Mouse (Mus musculus) heart, embryonic 14.5 days (tissue): ENCODE results near the gene Mpdz. TPM values are rescaled to one million over a fixed set of nuclear protein-coding genes. Genes with fewer than 3 reads are reported as not detected.

Experiments used
- ATAC-seq: fragments of 200-750 bp; cut with Nextera tagmentation; 2 replicates; pipeline ENCODE4 v1.8.0; 2017; ENCODE audit warnings: low read depth, moderate TSS enrichment; ENCODE audit not compliant: insufficient number of reproducible peaks, insufficient read depth, low FRiP score
- H3K27ac ChIP-seq, 2 experiments: fragments of 200-500 bp in 1 of 2; fragments of 300-500 bp in 1 of 2; sonication (generic) in 1 of 2; replicated peaks in 1 of 2; 2 replicates each; pipeline ENCODE4 v1.5.1; 2012 to 2014; ENCODE audit warnings: low read depth in 2 of 2, low read length in 2 of 2, control low read depth in 1 of 2, mild to moderate bottlenecking in 1 of 2, mixed read lengths in 1 of 2; ENCODE audit not compliant: control insufficient read depth in 1 of 2, insufficient read depth in 1 of 2
- H3K27me3 ChIP-seq: fragments of 300-500 bp; sonication (generic); 2 replicates; pipeline ENCODE4 v1.6.1; 2014; ENCODE audit warnings: mild to moderate bottlenecking, low read length, control low read depth; ENCODE audit not compliant: control insufficient read depth, insufficient read depth
- H3K36me3 ChIP-seq: fragments of 300-500 bp; sonication (generic); 2 replicates; pipeline ENCODE4 v1.6.1; 2014; ENCODE audit warnings: mild to moderate bottlenecking, control low read depth, low read length, mixed read lengths; ENCODE audit not compliant: control insufficient read depth, insufficient read depth
- H3K4me1 ChIP-seq, 2 experiments: fragments of 200-500 bp in 1 of 2; fragments of 300-500 bp in 1 of 2; sonication (generic) in 1 of 2; 2 replicates each; pipeline ENCODE4 v1.6.1; 2012 to 2014; ENCODE audit warnings: low read length in 2 of 2, control low read depth in 1 of 2, mixed read lengths in 1 of 2; ENCODE audit not compliant: control insufficient read depth in 2 of 2, insufficient read depth in 2 of 2
- H3K4me2 ChIP-seq: fragments of 300-500 bp; sonication (generic); 2 replicates; pipeline ENCODE4 v1.6.1; 2014; ENCODE audit warnings: mild to moderate bottlenecking, low read length
- H3K4me3 ChIP-seq, 2 experiments: fragments of 200-500 bp in 1 of 2; fragments of 300-500 bp in 1 of 2; sonication (generic) in 1 of 2; 2 replicates each; pipeline ENCODE4 v1.5.1; 2012 to 2014; ENCODE audit warnings: low read length in 2 of 2, mild to moderate bottlenecking in 2 of 2, control low read depth in 1 of 2, low read depth in 1 of 2, moderate library complexity in 1 of 2; ENCODE audit not compliant: control insufficient read depth in 1 of 2, insufficient read depth in 1 of 2
- H3K9ac ChIP-seq: fragments of 300-500 bp; sonication (generic); 2 replicates; pipeline ENCODE4 v1.6.1; 2014; ENCODE audit warnings: mild to moderate bottlenecking, low read length
- H3K9me3 ChIP-seq: fragments of 300-500 bp; sonication (generic); 2 replicates; pipeline ENCODE4 v1.6.1; 2016; ENCODE audit warnings: low read length, control low read depth; ENCODE audit not compliant: control insufficient read depth
- WGBS: fragments of 180-500 bp; shearing (Covaris S2); extraction: QIAGEN DNeasy Blood & Tissue Kit; methylation state at CpG from one replicate; pipeline ENCODE4 v1.1.7; 2014; 5-methylcytosine and 5-hydroxymethylcytosine counted together
- polyA plus RNA-seq: library from polyadenylated mRNA; unstranded; fragments of >200 nt; fragmentation: Nextera tagmentation; extraction: Ambion mirVana; gene quantifications from 2 replicates; pipeline ENCODE4 v1.2.1, GENCODE M21; 2014

The Mpdz gene
- polyA plus RNA-seq, 1 experiment from 2014 or later = 26.0 TPM

DNA sequence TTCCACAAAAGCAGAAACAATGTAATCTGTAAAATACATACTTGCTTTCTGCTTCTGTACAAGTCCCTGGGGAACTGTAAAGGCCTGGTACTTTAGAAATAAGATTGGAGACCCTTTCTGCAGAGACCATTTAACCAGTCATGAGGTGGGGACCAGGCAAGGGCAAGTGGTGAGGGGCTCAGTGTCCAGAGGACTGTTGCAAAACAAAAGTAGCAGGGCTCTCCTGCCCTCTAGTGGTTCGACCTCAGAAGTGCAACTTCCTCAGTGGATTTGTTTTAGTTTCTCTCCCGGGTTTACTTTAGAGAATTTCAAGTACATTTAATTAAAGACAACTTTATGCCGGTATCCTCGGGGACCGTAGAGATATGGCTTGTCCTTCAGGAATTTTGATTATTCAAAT lies 190.7 kb downstream of the Mpdz start:
- no peak overlapping the region for H3K27ac ChIP-seq
- no peak overlapping the region for H3K4me3 ChIP-seq
- peak overlapping the region; percentile 19; the same call in 1 of the 2 replicates for H3K4me2 ChIP-seq
- no peaks in the 10 kb centered on the region for H3K36me3 ChIP-seq
- H3K9ac ChIP-seq = no peak overlapping the region
- ATAC-seq = no peak
- peaks cover 0 to 3% of the 10 kb centered on the region in 2 experiments; a peak in 1 of 4 replicates for H3K4me1 ChIP-seq
- no peaks in the 10 kb centered on the region for H3K27me3 ChIP-seq
- no peaks in the 10 kb centered on the region for H3K9me3 ChIP-seq
- WGBS = 11% methylated on average over 5 of the region's 5 CpGs

DNA sequence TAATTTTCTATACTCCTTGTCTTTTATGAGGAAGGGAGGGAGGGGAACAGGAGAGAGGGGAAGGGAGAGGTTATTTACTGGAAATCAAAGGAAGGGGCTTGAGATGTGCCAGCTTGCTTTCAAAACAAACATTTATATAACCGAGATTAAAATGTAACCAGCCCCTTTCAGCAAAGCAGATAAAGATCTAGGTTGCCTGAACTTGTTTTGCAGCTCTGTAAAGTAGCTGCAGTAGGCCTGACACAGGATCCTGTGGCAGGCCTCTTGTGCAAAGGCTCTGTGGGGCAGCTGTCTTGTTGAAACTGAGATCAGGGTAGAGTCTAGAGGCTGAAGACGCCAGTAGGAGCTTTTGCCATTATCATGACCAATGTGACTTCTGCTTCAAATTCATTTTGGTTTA lies 193.4 kb downstream of the Mpdz start:
- WGBS = 55% methylated on average over 2 of the region's 2 CpGs

DNA sequence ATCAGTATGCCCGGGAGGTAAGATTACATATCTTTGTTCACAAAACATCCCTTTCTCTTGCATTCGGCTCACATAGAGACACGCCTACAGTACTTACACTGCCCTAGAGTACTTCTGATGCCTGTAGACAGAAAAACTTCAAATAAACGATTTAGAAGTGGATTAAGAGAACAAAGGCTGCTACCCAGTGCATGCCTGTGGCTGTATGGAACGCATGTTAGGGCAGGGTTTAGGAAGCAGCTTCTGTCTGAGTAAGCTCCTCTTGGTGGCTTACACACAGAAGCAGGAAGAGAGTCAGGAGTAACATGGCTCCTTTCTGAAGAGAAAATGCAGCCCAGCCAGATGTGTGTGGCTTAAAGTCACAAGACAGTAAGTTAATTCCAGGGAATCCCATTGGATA lies 206.4 kb downstream of the Mpdz start:
- 71% methylated on average over 5 of the region's 5 CpGs for WGBS
- no peak overlapping the region for H3K9ac ChIP-seq
- no peak overlapping the region for H3K4me2 ChIP-seq
- H3K27ac ChIP-seq = no peak overlapping the region
- no peaks in the 10 kb centered on the region for H3K27me3 ChIP-seq
- H3K36me3 ChIP-seq = no peaks in the 10 kb centered on the region
- no peaks in the 10 kb centered on the region for H3K4me1 ChIP-seq
- H3K9me3 ChIP-seq = no peaks in the 10 kb centered on the region
- H3K4me3 ChIP-seq = no peak overlapping the region
- no peak for ATAC-seq

More for the DNA sequence above, 193.4 kb downstream of the Mpdz start:
- Histone ChIP-seq H3K4me3 (no peak overlapping the region), H3K27me3 (no peaks in the 10 kb centered on the region), H3K4me2 (no peak overlapping the region), H3K4me1 (no peaks in the 10 kb centered on the region), H3K36me3 (no peaks in the 10 kb centered on the region), H3K9ac (no peak overlapping the region), H3K27ac (no peak overlapping the region), H3K9me3 (no peaks in the 10 kb centered on the region)
- ATAC-seq = no peak
